ENCODE assay signal across 35 mouse cellular contexts in the genomic region with DNA sequence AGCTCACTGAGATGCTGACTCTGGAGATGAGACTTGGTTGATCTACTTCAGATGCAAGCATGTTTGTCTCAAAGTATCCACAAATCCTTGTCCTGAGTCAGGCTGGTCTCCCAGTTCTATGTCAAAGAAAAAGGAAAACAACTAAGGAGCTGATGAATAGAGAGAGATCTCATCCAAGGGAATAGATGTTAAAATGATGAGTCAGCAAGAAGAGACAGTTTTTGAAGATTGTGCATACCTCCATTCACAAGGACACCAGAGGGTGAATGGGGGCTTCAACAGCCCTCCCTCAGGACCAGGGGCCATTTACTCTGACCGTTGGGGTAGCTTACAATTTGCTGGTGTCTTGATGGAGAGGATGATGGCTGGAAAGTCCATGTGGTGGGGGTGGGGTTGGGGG.
"Had no signal": no experiment of that assay in that cellular context is flagged by ENCODE, and none has a peak within 500 bp of the region (broad histone marks: within the 10 kb centered on the region; RNA-seq: fewer than 3 reads in every experiment).

No protein-coding gene starts in this region.

- DNase-seq: heart, postnatal 10 days; heart, postnatal 14 days; heart, postnatal 36 days; heart, postnatal 4 days; kidney, adult 11 months; kidney, adult 18-20 months; kidney, adult 2 months; kidney, adult 8-10 months; kidney, adult 9 months; kidney, postnatal 10 days; kidney, postnatal 14 days; kidney, postnatal 25 days; kidney, postnatal 36 days; kidney, postnatal 4 days; layer of hippocampus, adult 9-11 months; layer of hippocampus, postnatal 36 days had no signal

- H3K4me2 ChIP-seq: heart, embryonic 11.5 days; heart, embryonic 12.5 days; heart, embryonic 13.5 days; heart, embryonic 15.5 days; hindbrain, embryonic 12.5 days; hindbrain, embryonic 13.5 days; hindbrain, embryonic 14.5 days; hindbrain, embryonic 15.5 days; intestine, embryonic 15.5 days; kidney, embryonic 15.5 days had no signal

- H3K4me1 ChIP-seq: heart, embryonic 10.5 days; heart, embryonic 12.5 days; heart, embryonic 13.5 days; heart, embryonic 15.5 days; hindbrain, embryonic 10.5 days; hindbrain, embryonic 12.5 days; hindbrain, embryonic 13.5 days; hindbrain, embryonic 15.5 days; intestine, embryonic 15.5 days; kidney, embryonic 15.5 days had no signal

- H3K9ac ChIP-seq: heart, embryonic 12.5 days; heart, embryonic 13.5 days; heart, embryonic 15.5 days; hindbrain, embryonic 12.5 days; hindbrain, embryonic 13.5 days; hindbrain, embryonic 14.5 days; hindbrain, embryonic 15.5 days; intestine, embryonic 15.5 days; kidney, embryonic 15.5 days had no signal

- H3K27ac ChIP-seq: heart, embryonic 10.5 days; heart, embryonic 13.5 days; heart, embryonic 15.5 days; hindbrain, embryonic 10.5 days; hindbrain, embryonic 12.5 days; hindbrain, embryonic 13.5 days; hindbrain, embryonic 14.5 days; hindbrain, embryonic 15.5 days; hindbrain, postnatal 0 days; intestine, embryonic 15.5 days; kidney, embryonic 15.5 days; kidney, postnatal 0 days; layer of hippocampus, adult 2 months had no signal

- H3K4me3 ChIP-seq: heart, embryonic 10.5 days; heart, embryonic 12.5 days; heart, embryonic 13.5 days; heart, embryonic 15.5 days; hindbrain, embryonic 10.5 days; hindbrain, embryonic 12.5 days; hindbrain, embryonic 13.5 days; hindbrain, embryonic 15.5 days; intestine, embryonic 15.5 days; kidney, embryonic 15.5 days; layer of hippocampus, adult 2 months had no signal

- H3K27me3 ChIP-seq: heart, embryonic 12.5 days; heart, embryonic 13.5 days; heart, embryonic 15.5 days; hindbrain, embryonic 12.5 days; hindbrain, embryonic 13.5 days; hindbrain, embryonic 15.5 days; intestine, embryonic 15.5 days; kidney, embryonic 15.5 days had no signal

- H3K36me3 ChIP-seq: heart, embryonic 10.5 days; heart, embryonic 12.5 days; heart, embryonic 13.5 days; heart, embryonic 15.5 days; hindbrain, embryonic 10.5 days; hindbrain, embryonic 12.5 days; hindbrain, embryonic 13.5 days; hindbrain, embryonic 15.5 days; intestine, embryonic 15.5 days; kidney, embryonic 15.5 days had no signal

- ATAC-seq: hindbrain, embryonic 16.5 days; hindbrain, postnatal 0 days; inflammation-experienced regulatory T-cells, adult 6 months; intestine, embryonic 15.5 days; intestine, embryonic 16.5 days; intestine, postnatal 0 days had no signal

- H3K9me3 ChIP-seq: heart, embryonic 10.5 days; heart, embryonic 12.5 days; heart, embryonic 13.5 days; heart, embryonic 15.5 days; hindbrain, embryonic 10.5 days; hindbrain, embryonic 12.5 days; hindbrain, embryonic 13.5 days; hindbrain, embryonic 15.5 days; intestine, embryonic 15.5 days; kidney, embryonic 15.5 days had no signal
